Mouse (Mus musculus) neural tube, embryonic 14.5 days (tissue): ENCODE measurements around the gene Mllt6. TPM values are rescaled to one million over a fixed set of nuclear protein-coding genes. Genes with fewer than 3 reads are reported as not detected.
"Not testable (repeated sequence)": the region's sequence is repeated elsewhere in the genome, so short reads cannot be mapped to it uniquely, and the experiment has no call there.

Experiments used
- ATAC-seq: fragments of 200-750 bp; cut with Nextera tagmentation; 2 replicates; pipeline ENCODE4 v1.8.0; 2017; ENCODE audit warnings: low read depth, mild to moderate bottlenecking, moderate TSS enrichment, moderate library complexity
- H3K27ac ChIP-seq: fragments of 300-500 bp; sonication (generic); 2 replicates; pipeline ENCODE4 v1.5.1; 2014; ENCODE audit warnings: low read depth, mild to moderate bottlenecking, control low read depth, low read length, moderate library complexity, mixed read lengths
- H3K27me3 ChIP-seq: fragments of 300-500 bp; sonication (generic); 2 replicates; pipeline ENCODE4 v1.6.1; 2014; ENCODE audit warnings: low read length; ENCODE audit not compliant: control insufficient read depth, insufficient read depth
- H3K36me3 ChIP-seq: fragments of 300-500 bp; sonication (generic); 2 replicates; pipeline ENCODE4 v1.6.1; 2014; ENCODE audit warnings: low read length, mixed read lengths; ENCODE audit not compliant: control insufficient read depth, insufficient read depth
- H3K4me1 ChIP-seq: fragments of 300-500 bp; sonication (generic); 2 replicates; pipeline ENCODE4 v1.6.1; 2014; ENCODE audit warnings: low read length; ENCODE audit not compliant: control insufficient read depth, insufficient read depth
- H3K4me2 ChIP-seq: fragments of 300-500 bp; sonication (generic); 2 replicates; pipeline ENCODE4 v1.6.1; 2014; ENCODE audit warnings: mild to moderate bottlenecking, low read depth, low read length, control low read depth
- H3K4me3 ChIP-seq: fragments of 300-500 bp; sonication (generic); 2 replicates; pipeline ENCODE4 v1.5.1; 2014; ENCODE audit warnings: low read depth, low read length, control low read depth, mixed read lengths
- H3K9ac ChIP-seq: fragments of 300-500 bp; sonication (generic); replicated peaks from 2 replicates; pipeline ENCODE4 v1.6.1; 2014; ENCODE audit warnings: low read depth, mild to moderate bottlenecking, control low read depth, low read length, mixed read lengths
- H3K9me3 ChIP-seq: fragments of 300-500 bp; sonication (generic); 2 replicates; pipeline ENCODE4 v1.6.1; 2016; ENCODE audit warnings: low read length; ENCODE audit not compliant: control insufficient read depth
- WGBS: fragments of 180-500 bp; shearing (Covaris S2); extraction: QIAGEN DNeasy Blood & Tissue Kit; methylation state at CpG from one replicate; pipeline ENCODE4 v1.1.7; 2014; 5-methylcytosine and 5-hydroxymethylcytosine counted together
- microRNA-seq: library from miRNA; unstranded; fragments of <30 nt; microRNA quantifications from one replicate; pipeline ENCODE4, GENCODE M21; 2016
- polyA plus RNA-seq: library from polyadenylated mRNA; unstranded; fragments of >200 nt; fragmentation: Nextera tagmentation; extraction: Ambion mirVana; gene quantifications from 2 replicates; pipeline ENCODE4 v1.2.1, GENCODE M21; 2014

Mllt6 gene
- polyA plus RNA-seq, 1 experiment from 2014 or later: 4.7 TPM

GRCm38 (mm10) chr11:97723709-97724108 is 60.5 kb downstream of the Mllt6 start:
- H3K27ac ChIP-seq: no peak overlapping the region
- 92% methylated on average over 7 of the region's 7 CpGs for WGBS

GRCm38 (mm10) chr11:97728311-97728710 is 65.1 kb downstream of the Mllt6 start:
- Histone ChIP-seq H3K9ac (no peak overlapping the region), H3K27me3 (no peaks in the 10 kb centered on the region), H3K4me1 (no peaks in the 10 kb centered on the region), H3K4me3 (no peak overlapping the region), H3K36me3 (peaks cover 49% of the 10 kb centered on the region; the same call in 1 of the 2 replicates), H3K4me2 (no peak overlapping the region), H3K9me3 (no peaks in the 10 kb centered on the region), H3K27ac (no peak overlapping the region)
- ATAC-seq: no peak
- 73% methylated on average over 7 of the region's 7 CpGs for WGBS

More at GRCm38 (mm10) chr11:97723709-97724108, 60.5 kb downstream of the Mllt6 start:
- H3K4me3 ChIP-seq: no peak overlapping the region
- ATAC-seq: no peak
- H3K4me1 ChIP-seq: no peaks in the 10 kb centered on the region
- H3K4me2 ChIP-seq: no peak overlapping the region
- H3K9me3 ChIP-seq: no peaks in the 10 kb centered on the region
- H3K9ac ChIP-seq: no peak overlapping the region
- peaks cover 63% of the 10 kb centered on the region for H3K36me3 ChIP-seq
- H3K27me3 ChIP-seq: no peaks in the 10 kb centered on the region

- Histone ChIP-seq H3K4me2 (no peak overlapping the region), H3K9me3 (no peaks in the 10 kb centered on the region), H3K27me3 (no peaks in the 10 kb centered on the region), H3K27ac (no peak overlapping the region), H3K4me3 (no peak overlapping the region), H3K4me1 (no peaks in the 10 kb centered on the region), H3K9ac (no peak overlapping the region), H3K36me3 (peaks cover 49% of the 10 kb centered on the region; the same call in 1 of the 2 replicates)
- 86% methylated on average over 7 of the region's 7 CpGs for WGBS
- no peak for ATAC-seq
Observed at GRCm38 (mm10) chr11:97728730-97729129, 65.5 kb downstream of the Mllt6 start.

DNA sequence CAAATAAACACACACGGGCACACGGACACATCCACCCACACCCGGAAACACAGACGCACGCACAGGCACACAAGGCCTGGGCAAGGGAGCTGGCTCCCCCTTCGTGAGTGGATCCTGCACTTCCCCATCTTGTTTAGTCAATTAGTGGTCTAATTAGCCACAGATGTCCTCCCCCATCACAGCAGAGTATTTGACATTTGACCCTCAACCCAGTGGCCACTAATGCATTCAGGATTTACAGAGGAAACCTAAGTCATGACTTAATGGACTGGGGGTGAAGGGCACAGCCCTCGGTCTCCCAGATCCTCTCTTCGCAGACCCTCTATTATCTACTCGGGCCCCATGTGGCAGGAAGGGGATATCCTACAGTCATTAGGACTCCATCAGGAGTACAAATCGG is 70.5 kb downstream of the Mllt6 start:
- Histone ChIP-seq H3K4me1 (no peaks in the 10 kb centered on the region), H3K36me3 (peaks cover 18% of the 10 kb centered on the region; the same call in 1 of the 2 replicates), H3K9me3 (no peaks in the 10 kb centered on the region), H3K27ac (no peak overlapping the region), H3K9ac (no peak overlapping the region), H3K4me3 (no peak overlapping the region), H3K4me2 (no peak overlapping the region), H3K27me3 (no peaks in the 10 kb centered on the region)
- no peak for ATAC-seq
- WGBS: 49% methylated on average over 10 of the region's 10 CpGs

DNA sequence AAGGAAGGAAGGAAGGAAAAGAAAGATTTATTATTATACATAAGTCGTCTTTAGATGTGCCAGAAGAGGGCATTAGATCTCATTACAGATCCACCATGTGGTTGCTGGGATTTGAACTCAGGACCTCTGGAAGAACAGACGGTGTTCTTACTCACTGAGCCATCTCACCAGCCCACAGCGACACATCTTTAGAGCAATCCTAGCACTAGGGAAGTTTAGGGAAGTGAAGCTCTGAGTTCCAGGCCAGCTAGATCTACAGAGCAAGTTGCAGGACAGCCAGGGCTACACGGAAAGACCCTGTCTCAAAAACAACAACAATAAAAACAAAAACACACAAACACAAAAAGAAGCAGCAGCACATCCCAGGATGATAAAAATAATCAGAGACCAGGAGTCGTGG is 71.6 kb downstream of the Mllt6 start:
- H3K4me3 ChIP-seq, ATAC-seq, H3K9me3 ChIP-seq, H3K4me2 ChIP-seq, H3K27me3 ChIP-seq, H3K27ac ChIP-seq, H3K9ac ChIP-seq, H3K4me1 ChIP-seq: not testable (repeated sequence)
- peaks cover 10% of the 10 kb centered on the region; the same call in 1 of the 2 replicates for H3K36me3 ChIP-seq
- WGBS: 84% methylated on average over 5 of the region's 5 CpGs

Small RNA genes within 50 kb of the gene (microRNA-seq; reads per million reads assigned to microRNA genes)
- not detected for gene Gm24158
- not detected for gene Mir6927

Other genes starting within 250 kb of the Mllt6 start
- gene Arhgap23, start 247.9 kb upstream of the Mllt6 start, polyA plus RNA-seq: 9.2 and 9.6 TPM in 2 replicates
- 0.26 and 0.33 TPM in 2 replicates for gene 4933428G20Rik, start 163.1 kb upstream of the Mllt6 start, polyA plus RNA-seq
- gene Srcin1, start 87.2 kb upstream of the Mllt6 start, polyA plus RNA-seq: 7.6 and 8.1 TPM in 2 replicates
- gene Epop, start 33.7 kb upstream of the Mllt6 start, polyA plus RNA-seq: 1.5 and 2.4 TPM in 2 replicates
- gene Cisd3, start 22.4 kb downstream of the Mllt6 start, polyA plus RNA-seq: 28.3 and 38.1 TPM in 2 replicates
- 24.7 and 25.8 TPM in 2 replicates for gene Pcgf2, start 37.1 kb downstream of the Mllt6 start, polyA plus RNA-seq
- 441 and 465 TPM in 2 replicates for gene Psmb3, start 40.0 kb downstream of the Mllt6 start, polyA plus RNA-seq
- 4.1 and 6.2 TPM in 2 replicates for gene Pip4k2b, start 81.3 kb downstream of the Mllt6 start, polyA plus RNA-seq
- gene Cwc25, start 103.1 kb downstream of the Mllt6 start, polyA plus RNA-seq: 13.8 and 13.9 TPM in 2 replicates
- gene 1700001P01Rik, start 112.5 kb downstream of the Mllt6 start, polyA plus RNA-seq: 0.36 TPM in 1 of 2 replicates, not detected in the other
- 347 and 366 TPM in 2 replicates for gene Rpl23, start 119.0 kb downstream of the Mllt6 start, polyA plus RNA-seq
- gene Lasp1, start 135.6 kb downstream of the Mllt6 start, polyA plus RNA-seq: 82.9 and 99.8 TPM in 2 replicates
- 39.8 and 53.5 TPM in 2 replicates for gene B230217C12Rik, start 177.4 kb downstream of the Mllt6 start, polyA plus RNA-seq
- gene Fbxo47, start 220.7 kb downstream of the Mllt6 start, polyA plus RNA-seq: 0.63 and 1.5 TPM in 2 replicates